Mouse (Mus musculus) forebrain, embryonic 15.5 days (tissue): Measurements from ENCODE around the gene Nhsl2. TPM values are rescaled to one million over a fixed set of nuclear protein-coding genes. Genes with fewer than 3 reads are reported as not detected.

Experiments used
- ATAC-seq: fragments of 200-750 bp; cut with Nextera tagmentation; replicated peaks from 2 replicates; pipeline ENCODE4 v1.8.0; 2017; ENCODE audit warnings: mild to moderate bottlenecking, moderate TSS enrichment, moderate library complexity
- H3K27ac ChIP-seq: fragments of 300-500 bp; sonication (generic); replicated peaks from 2 replicates; pipeline ENCODE4 v1.5.1; 2015; ENCODE audit warnings: mild to moderate bottlenecking, inconsistent platforms
- H3K27me3 ChIP-seq: fragments of 300-500 bp; sonication (generic); 2 replicates; pipeline ENCODE4 v1.6.1; 2015; ENCODE audit warnings: inconsistent platforms
- H3K36me3 ChIP-seq: fragments of 300-500 bp; sonication (generic); 2 replicates; pipeline ENCODE4 v1.6.1; 2015; ENCODE audit warnings: mild to moderate bottlenecking, inconsistent platforms
- H3K4me1 ChIP-seq: fragments of 300-500 bp; sonication (generic); 2 replicates; pipeline ENCODE4 v1.6.1; 2015; ENCODE audit warnings: inconsistent platforms
- H3K4me2 ChIP-seq: fragments of 300-500 bp; sonication (generic); replicated peaks from 2 replicates; pipeline ENCODE4 v1.6.1; 2015; ENCODE audit warnings: mild to moderate bottlenecking, inconsistent platforms
- H3K4me3 ChIP-seq: fragments of 300-500 bp; sonication (generic); 2 replicates; pipeline ENCODE4 v1.5.1; 2015; ENCODE audit warnings: mild to moderate bottlenecking, inconsistent platforms
- H3K9ac ChIP-seq: fragments of 300-500 bp; sonication (generic); replicated peaks from 2 replicates; pipeline ENCODE4 v1.6.1; 2015; ENCODE audit warnings: mild to moderate bottlenecking, inconsistent platforms
- H3K9me3 ChIP-seq: fragments of 300-500 bp; sonication (generic); 2 replicates; pipeline ENCODE4 v1.6.1; 2016; ENCODE audit warnings: inconsistent platforms
- WGBS: fragments of 180-500 bp; shearing (Covaris S2); methylation state at CpG from one replicate; pipeline ENCODE4 v1.1.7; 2015; ENCODE audit warnings: mixed read lengths; 5-methylcytosine and 5-hydroxymethylcytosine counted together
- polyA plus RNA-seq: library from polyadenylated mRNA; unstranded; fragments of >200 nt; fragmentation: Nextera tagmentation; extraction: Ambion mirVana; gene quantifications from 2 replicates; pipeline ENCODE4 v1.2.1, GENCODE M21; 2015

The Nhsl2 gene
- polyA plus RNA-seq, 1 experiment from 2014 or later = 5.1 TPM

DNA sequence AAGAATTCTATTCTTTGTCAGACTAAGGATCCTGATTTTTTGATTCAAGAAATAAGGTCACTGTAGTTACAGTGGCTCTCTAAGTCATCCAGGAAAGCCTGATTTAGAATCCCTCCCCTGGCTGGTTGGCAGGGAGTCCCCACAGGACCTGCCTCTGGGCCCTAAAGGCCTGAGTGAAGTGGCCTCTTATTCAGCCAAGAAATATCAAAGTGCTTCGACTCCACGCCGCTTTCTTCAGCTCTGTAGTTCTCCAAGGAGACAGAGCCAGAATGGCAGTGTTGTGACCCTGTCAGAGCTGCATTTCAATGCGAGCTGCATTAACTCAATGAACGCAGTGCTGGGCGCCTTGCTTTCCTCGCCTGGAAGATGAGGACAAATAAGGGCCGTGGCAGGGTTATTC is 183.2 kb downstream of the Nhsl2 start:
- Histone ChIP-seq H3K4me3 (no peak overlapping the region), H3K9ac (no peak overlapping the region), H3K9me3 (no peaks in the 10 kb centered on the region), H3K27me3 (no peaks in the 10 kb centered on the region), H3K27ac (no peak overlapping the region), H3K4me2 (no peak overlapping the region), H3K36me3 (no peaks in the 10 kb centered on the region), H3K4me1 (no peaks in the 10 kb centered on the region)
- no peak for ATAC-seq
- 51% methylated on average over 8 of the region's 8 CpGs for WGBS

DNA sequence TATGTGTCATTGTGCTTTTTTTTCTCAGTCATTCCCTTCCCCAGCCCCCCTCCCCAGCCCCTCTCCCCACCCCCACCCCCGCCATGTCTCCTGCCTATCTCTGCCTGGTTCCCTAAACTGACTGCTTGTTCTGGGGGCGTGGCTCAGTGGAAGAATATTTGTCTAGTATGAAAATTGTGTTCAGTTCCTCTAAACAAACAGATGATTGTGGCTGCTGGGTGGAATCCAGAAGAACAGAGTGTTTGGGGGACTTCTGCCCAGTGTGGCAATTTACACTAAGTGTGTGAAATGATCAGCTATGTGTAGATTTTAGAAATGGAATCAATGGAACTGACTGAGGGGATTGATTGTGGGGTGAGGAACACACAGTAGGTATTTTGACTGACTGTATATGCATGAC is 184.4 kb downstream of the Nhsl2 start:
- H3K36me3 ChIP-seq = no peaks in the 10 kb centered on the region
- H3K27ac ChIP-seq = no peak overlapping the region
- no peaks in the 10 kb centered on the region for H3K27me3 ChIP-seq
- H3K4me2 ChIP-seq = no peak overlapping the region
- no peak overlapping the region for H3K4me3 ChIP-seq
- H3K9me3 ChIP-seq = no peaks in the 10 kb centered on the region
- ATAC-seq = no peak
- H3K9ac ChIP-seq = no peak overlapping the region
- no peaks in the 10 kb centered on the region for H3K4me1 ChIP-seq
- WGBS = 67% methylated on average over 1 of the region's 2 CpGs

DNA sequence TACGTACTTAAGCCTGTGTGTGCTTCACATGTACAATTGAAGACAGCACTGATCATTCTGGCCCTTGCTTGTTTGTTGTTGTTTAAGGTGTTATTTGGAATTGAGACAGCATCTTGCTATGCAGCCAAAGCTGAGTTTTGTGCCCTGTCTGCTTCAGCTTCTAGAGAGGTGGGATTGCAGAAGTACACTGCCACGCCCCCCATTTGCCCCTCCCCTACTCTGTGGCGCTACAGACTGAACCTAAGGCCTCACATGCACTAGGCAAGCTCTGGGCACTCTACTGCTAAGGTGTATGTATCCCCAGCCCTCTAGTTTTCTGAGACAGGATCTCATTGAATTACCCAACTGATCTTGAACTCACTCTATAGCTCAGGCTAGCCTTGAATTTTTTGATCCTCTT is 186.5 kb downstream of the Nhsl2 start:
- Histone ChIP-seq H3K27ac (no peak overlapping the region), H3K4me1 (no peaks in the 10 kb centered on the region), H3K4me3 (no peak overlapping the region), H3K27me3 (no peaks in the 10 kb centered on the region), H3K9ac (no peak overlapping the region), H3K9me3 (no peaks in the 10 kb centered on the region), H3K4me2 (no peak overlapping the region), H3K36me3 (no peaks in the 10 kb centered on the region)
- 46% methylated on average over 3 of the region's 3 CpGs for WGBS
- ATAC-seq = no peak

DNA sequence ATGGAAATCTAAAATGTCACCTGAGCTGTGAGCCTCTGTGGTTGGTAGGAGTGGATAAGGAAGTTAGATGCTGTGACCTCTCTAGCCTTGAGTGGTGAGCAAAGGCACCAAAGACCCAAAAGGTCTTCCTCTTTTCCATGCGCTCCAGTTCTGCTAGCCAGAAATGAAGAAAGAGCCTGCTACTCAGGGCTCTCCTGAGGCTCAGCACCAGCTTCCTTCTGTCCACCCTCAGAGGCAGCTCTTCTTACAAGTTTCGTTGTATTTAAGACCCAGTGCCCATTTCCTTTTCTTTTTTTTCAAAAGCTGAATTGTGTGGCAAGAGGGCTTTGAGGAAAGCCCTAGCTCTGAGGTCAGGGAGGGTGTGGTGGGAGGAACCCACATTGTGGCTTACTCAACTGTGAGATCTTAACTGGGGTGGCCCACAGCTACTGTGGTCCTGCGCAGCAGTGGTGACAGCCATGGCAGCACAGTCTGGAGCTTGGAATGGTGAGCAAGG is 187.7 kb downstream of the Nhsl2 start:
- H3K27me3 ChIP-seq = no peaks in the 10 kb centered on the region
- no peaks in the 10 kb centered on the region for H3K4me1 ChIP-seq
- no peak overlapping the region for H3K27ac ChIP-seq
- WGBS = 74% methylated on average over 3 of the region's 3 CpGs
- H3K9ac ChIP-seq = no peak overlapping the region
- H3K4me2 ChIP-seq = no peak overlapping the region
- no peak for ATAC-seq
- no peaks in the 10 kb centered on the region for H3K36me3 ChIP-seq
- H3K4me3 ChIP-seq = no peak overlapping the region
- H3K9me3 ChIP-seq = no peaks in the 10 kb centered on the region

DNA sequence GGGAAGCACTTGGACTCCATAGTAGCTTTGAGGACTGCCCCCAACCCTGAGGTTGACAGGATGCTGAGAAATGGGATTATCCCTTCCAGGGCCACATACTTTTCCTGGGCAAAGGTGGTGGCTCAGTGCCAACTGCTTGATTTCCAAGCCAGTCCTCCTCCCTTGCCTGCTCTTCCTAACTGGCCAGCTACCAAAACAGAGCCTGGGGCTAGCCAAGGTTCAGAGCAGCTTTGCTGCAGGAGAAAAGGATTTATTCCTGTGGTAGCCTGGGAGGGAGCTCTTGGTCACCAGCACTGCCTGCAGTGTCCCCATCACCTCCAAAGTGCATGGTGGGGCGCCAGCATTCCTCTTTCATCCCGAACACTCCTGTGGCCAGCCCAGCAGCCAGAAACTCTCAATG is 188.3 kb downstream of the Nhsl2 start:
- no peak overlapping the region for H3K4me3 ChIP-seq
- no peak overlapping the region for H3K27ac ChIP-seq
- H3K36me3 ChIP-seq = no peaks in the 10 kb centered on the region
- no peak for ATAC-seq
- H3K27me3 ChIP-seq = no peaks in the 10 kb centered on the region
- WGBS = 74% methylated on average over 2 of the region's 2 CpGs
- no peak overlapping the region for H3K4me2 ChIP-seq
- no peaks in the 10 kb centered on the region for H3K4me1 ChIP-seq
- no peak overlapping the region for H3K9ac ChIP-seq
- no peaks in the 10 kb centered on the region for H3K9me3 ChIP-seq

DNA sequence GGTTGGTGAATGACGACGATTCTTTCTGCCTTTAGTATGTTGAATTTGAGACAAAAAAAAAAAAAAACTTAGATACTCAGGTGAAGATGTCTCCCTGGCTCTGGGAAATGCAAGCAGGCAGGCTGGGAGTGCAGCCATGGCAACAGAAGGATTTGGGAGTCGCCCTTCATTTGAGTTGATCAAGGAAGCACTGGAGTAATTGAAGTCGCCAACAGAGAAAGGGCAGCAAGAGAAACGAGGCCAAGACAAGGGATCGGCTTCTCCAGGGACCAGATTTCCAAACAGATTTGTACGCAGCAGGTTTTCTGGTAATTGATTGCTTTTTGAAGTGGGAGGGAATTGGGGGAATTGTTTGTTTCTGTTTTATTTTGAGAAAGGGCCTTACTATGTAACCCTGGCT is 192.4 kb downstream of the Nhsl2 start:
- Histone ChIP-seq H3K36me3 (no peaks in the 10 kb centered on the region), H3K27ac (no peak overlapping the region), H3K4me1 (no peaks in the 10 kb centered on the region), H3K4me3 (no peak overlapping the region), H3K27me3 (no peaks in the 10 kb centered on the region), H3K9me3 (no peaks in the 10 kb centered on the region), H3K4me2 (no peak overlapping the region), H3K9ac (no peak overlapping the region)
- no peak for ATAC-seq
- 46% methylated on average over 7 of the region's 7 CpGs for WGBS

DNA sequence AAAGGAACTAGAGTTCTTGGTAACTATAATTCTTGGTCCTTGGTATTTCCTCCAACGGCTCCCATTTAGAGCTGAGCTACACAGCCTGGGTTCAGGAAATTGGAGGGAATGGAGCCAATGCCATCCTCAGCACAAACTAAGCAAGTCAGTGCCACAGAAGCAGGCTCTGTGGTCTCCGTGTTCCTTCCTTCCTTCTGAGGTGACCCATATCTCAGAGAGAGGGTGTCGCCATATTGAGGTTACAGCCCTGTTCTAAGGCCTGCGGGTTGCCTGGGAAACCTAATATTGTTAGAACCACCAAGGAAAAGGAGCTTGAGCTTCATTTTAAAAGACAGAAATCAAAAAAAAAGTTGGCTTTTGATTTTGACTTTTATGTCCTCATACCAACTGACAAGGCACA is 193.2 kb downstream of the Nhsl2 start:
- no peak overlapping the region for H3K27ac ChIP-seq
- no peak overlapping the region for H3K4me2 ChIP-seq
- no peak overlapping the region for H3K9ac ChIP-seq
- H3K4me1 ChIP-seq = no peaks in the 10 kb centered on the region
- H3K27me3 ChIP-seq = no peaks in the 10 kb centered on the region
- 83% methylated on average over 4 of the region's 4 CpGs for WGBS
- H3K36me3 ChIP-seq = no peaks in the 10 kb centered on the region
- no peaks in the 10 kb centered on the region for H3K9me3 ChIP-seq
- no peak overlapping the region for H3K4me3 ChIP-seq
- ATAC-seq = no peak

DNA sequence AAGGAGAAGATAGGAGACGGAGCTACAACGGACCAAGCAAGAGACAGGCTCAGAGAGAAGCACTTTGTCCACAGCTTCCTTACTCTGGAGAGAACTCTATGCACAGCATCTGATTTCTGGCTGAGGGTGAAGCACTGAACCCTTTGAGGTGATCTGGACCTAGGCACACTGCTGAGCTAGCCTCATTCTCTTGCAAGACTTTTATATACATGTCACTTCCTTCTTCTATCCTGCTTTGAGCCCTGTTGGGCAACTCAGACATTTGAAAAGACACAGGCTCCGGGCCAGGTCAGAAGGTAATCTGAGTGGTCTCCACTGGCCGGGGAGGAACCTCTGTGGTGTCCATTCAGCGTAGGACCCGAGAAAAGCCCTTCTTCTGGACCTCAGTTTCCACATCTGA is 201.4 kb downstream of the Nhsl2 start:
- WGBS = 77% methylated on average over 6 of the region's 6 CpGs
- no peaks in the 10 kb centered on the region for H3K9me3 ChIP-seq

DNA sequence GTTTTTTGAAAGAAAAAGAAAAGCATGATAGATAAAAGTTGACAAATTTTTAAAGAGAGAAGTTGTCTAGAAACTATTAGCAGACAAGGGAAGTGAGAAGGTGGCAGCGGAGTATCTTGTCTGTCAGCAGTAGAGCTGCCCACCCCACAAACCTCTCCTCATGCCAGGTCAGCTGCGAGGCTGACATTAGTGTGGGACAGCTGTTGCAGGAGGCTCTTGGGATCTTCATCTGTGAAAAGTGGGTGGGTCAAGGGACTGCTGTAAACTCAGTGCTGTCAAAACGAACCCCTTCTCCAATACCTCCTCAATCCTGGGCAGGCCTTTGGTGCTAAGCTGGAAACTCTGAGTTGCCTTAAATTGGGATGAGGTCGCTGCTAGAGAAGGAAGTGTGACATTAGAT is 202.0 kb downstream of the Nhsl2 start:
- H3K36me3 ChIP-seq = no peaks in the 10 kb centered on the region

More for the DNA sequence above, 201.4 kb downstream of the Nhsl2 start:
- no peaks in the 10 kb centered on the region for H3K4me1 ChIP-seq
- H3K4me3 ChIP-seq = no peak overlapping the region
- ATAC-seq = no peak
- no peaks in the 10 kb centered on the region for H3K36me3 ChIP-seq
- no peak overlapping the region for H3K4me2 ChIP-seq
- no peaks in the 10 kb centered on the region for H3K27me3 ChIP-seq
- H3K27ac ChIP-seq = no peak overlapping the region
- H3K9ac ChIP-seq = no peak overlapping the region

DNA sequence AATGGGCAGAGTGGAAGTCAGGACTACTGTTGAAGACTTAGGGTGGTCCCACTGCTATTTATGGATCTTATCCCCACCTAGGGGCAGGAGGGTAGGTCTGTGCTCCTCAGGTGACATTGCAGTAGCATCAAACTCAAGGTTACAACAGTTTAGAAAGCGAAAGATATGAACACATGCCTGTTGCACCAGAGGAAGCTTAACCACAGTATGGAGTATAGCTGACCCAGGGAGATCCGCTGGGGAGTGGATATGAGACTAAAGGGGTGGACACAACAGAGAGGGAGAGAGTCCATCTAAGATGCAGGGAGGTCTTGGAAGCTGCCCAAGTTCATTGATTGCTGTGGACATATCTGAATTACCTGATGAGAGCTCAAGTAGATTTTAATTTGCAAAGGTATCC is 204.2 kb downstream of the Nhsl2 start:
- no peaks in the 10 kb centered on the region for H3K4me1 ChIP-seq
- H3K9me3 ChIP-seq = no peaks in the 10 kb centered on the region
- ATAC-seq = no peak
- no peak overlapping the region for H3K4me3 ChIP-seq
- H3K9ac ChIP-seq = no peak overlapping the region
- H3K36me3 ChIP-seq = no peaks in the 10 kb centered on the region
- no peaks in the 10 kb centered on the region for H3K27me3 ChIP-seq
- WGBS = 86% methylated on average over 2 of the region's 2 CpGs
- H3K4me2 ChIP-seq = no peak overlapping the region
- H3K27ac ChIP-seq = no peak overlapping the region

More for the DNA sequence above, 202.0 kb downstream of the Nhsl2 start:
- no peaks in the 10 kb centered on the region for H3K4me1 ChIP-seq
- no peaks in the 10 kb centered on the region for H3K27me3 ChIP-seq
- 80% methylated on average over 4 of the region's 4 CpGs for WGBS
- no peak overlapping the region for H3K27ac ChIP-seq
- ATAC-seq = no peak
- H3K4me2 ChIP-seq = no peak overlapping the region
- no peak overlapping the region for H3K9ac ChIP-seq
- no peak overlapping the region for H3K4me3 ChIP-seq
- no peaks in the 10 kb centered on the region for H3K9me3 ChIP-seq

DNA sequence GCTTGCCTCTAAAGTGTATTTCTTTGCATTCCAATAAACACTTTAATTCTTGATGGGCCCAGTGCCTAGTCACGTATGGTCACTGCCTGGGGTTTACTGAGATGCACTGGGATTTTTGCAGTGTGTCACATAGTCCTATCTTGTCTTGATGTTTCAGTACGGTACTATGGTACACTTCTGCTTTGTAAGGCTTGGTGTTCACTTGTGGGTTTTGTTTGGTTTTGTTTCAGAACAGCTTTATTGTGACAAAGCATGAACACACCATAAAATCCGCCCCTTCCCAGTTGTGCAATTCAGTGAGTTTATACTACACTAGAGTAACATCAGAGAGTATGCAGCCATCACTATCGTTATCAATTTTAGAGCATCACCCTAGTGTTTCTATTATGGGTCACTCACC is 204.8 kb downstream of the Nhsl2 start:
- Histone ChIP-seq H3K9ac (no peak overlapping the region), H3K27ac (no peak overlapping the region), H3K9me3 (no peaks in the 10 kb centered on the region), H3K27me3 (no peaks in the 10 kb centered on the region), H3K4me1 (no peaks in the 10 kb centered on the region), H3K36me3 (no peaks in the 10 kb centered on the region), H3K4me2 (no peak overlapping the region), H3K4me3 (no peak overlapping the region)
- ATAC-seq = no peak
- 82% methylated on average over 4 of the region's 4 CpGs for WGBS

DNA sequence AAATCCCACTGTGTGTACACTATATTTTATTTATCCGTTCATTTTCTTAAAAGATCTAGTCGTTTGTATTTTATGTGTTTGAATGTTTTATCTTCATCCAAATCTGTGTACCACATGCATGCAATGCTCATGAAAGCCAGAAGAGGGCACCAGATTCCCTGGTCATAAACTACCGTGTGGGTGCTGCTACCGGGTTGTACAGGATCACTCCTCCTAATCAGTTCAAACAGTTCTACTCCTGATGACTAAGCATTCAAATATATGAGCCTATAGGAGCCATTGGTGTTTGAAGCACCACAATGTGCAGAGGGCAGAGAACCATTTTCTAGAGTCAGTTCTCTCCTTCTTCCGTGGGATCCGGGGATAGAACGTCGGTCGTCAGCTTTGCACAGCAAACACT is 210.3 kb downstream of the Nhsl2 start:
- no peaks in the 10 kb centered on the region for H3K9me3 ChIP-seq
- no peak overlapping the region for H3K4me2 ChIP-seq
- no peak overlapping the region for H3K27ac ChIP-seq
- no peak for ATAC-seq
- H3K4me1 ChIP-seq = no peaks in the 10 kb centered on the region; the same call in 1 of the 2 replicates
- no peaks in the 10 kb centered on the region for H3K36me3 ChIP-seq
- no peak overlapping the region for H3K9ac ChIP-seq
- H3K27me3 ChIP-seq = no peaks in the 10 kb centered on the region
- H3K4me3 ChIP-seq = no peak overlapping the region
- WGBS = 61% methylated on average over 9 of the region's 9 CpGs

DNA sequence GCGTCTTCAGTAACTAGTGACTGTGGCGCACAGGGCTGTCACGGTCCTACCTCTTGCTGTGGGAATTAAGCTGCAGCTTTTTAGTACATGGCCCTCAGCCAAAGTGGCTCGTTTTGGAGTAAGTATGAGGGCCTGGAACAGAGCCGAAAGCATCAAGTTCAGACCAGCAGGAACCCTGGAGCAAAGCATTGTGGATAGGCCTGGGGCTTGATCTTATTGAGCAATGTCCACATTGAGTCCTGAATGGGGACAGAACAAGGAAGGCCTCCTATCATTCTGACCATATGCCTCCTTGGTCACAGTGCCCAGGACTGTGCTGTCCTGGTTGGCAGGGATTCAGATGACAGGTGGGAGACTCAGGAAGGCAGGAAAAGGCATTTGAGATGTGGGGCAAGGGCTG is 211.1 kb downstream of the Nhsl2 start:
- ATAC-seq = no peak
- 53% methylated on average over 5 of the region's 5 CpGs for WGBS

More for the DNA sequence above, 211.1 kb downstream of the Nhsl2 start:
- Histone ChIP-seq H3K9ac (no peak overlapping the region), H3K4me2 (no peak overlapping the region), H3K27ac (no peak overlapping the region), H3K4me1 (no peaks in the 10 kb centered on the region; the same call in 1 of the 2 replicates), H3K4me3 (no peak overlapping the region), H3K36me3 (no peaks in the 10 kb centered on the region), H3K27me3 (no peaks in the 10 kb centered on the region), H3K9me3 (no peaks in the 10 kb centered on the region)
